Mouse (Mus musculus): Measurements from ENCODE around the gene Kctd11. TPM values are rescaled to one million over a fixed set of nuclear protein-coding genes. Genes with fewer than 3 reads are reported as not detected.
A peak's percentile ranks its signal among the peaks of the same experiment; 100 is the strongest.

Kctd11 gene
- polyA plus RNA-seq, 1 experiment from 2014 or later, result 6.4 TPM

- Histone ChIP-seq H3K9ac (ENCODE audit: low read depth, low read length) (no peak overlapping the region), H3K27ac (ENCODE audit: low read depth, low read length) (no peak overlapping the region), H3K27me3 (ENCODE audit: control insufficient read depth, insufficient read depth, low read length) (no peaks in the 10 kb centered on the region), H3K4me2 (replicated peaks; ENCODE audit: low read depth, low read length) (no peak overlapping the region), H3K4me3 (ENCODE audit: low read length) (no peak overlapping the region), H3K4me1 (ENCODE audit: control insufficient read depth, insufficient read depth, low read length) (peaks cover 8% of the 10 kb centered on the region; the same call in 1 of the 2 replicates), H3K9me3 (ENCODE audit: control insufficient read depth, low read length) (no peaks in the 10 kb centered on the region), H3K36me3 (ENCODE audit: control insufficient read depth, insufficient read depth, low read length) (peaks cover 43% of the 10 kb centered on the region)
- no peak for ATAC-seq (ENCODE audit: low FRiP score, low TSS enrichment)
- WGBS, result 93% methylated on average over 15 of the region's 15 CpGs
Observed at GRCm38 (mm10) chr11:69849884-69850283, 31.3 kb downstream of the Kctd11 start.

- H3K27ac ChIP-seq (ENCODE audit: low read depth, low read length), result no peak overlapping the region
- H3K4me2 ChIP-seq (replicated peaks; ENCODE audit: low read depth, low read length), result no peak overlapping the region
- H3K9me3 ChIP-seq (ENCODE audit: control insufficient read depth, low read length), result no peaks in the 10 kb centered on the region
- WGBS, result 85% methylated on average over 9 of the region's 9 CpGs
- H3K4me1 ChIP-seq (ENCODE audit: control insufficient read depth, insufficient read depth, low read length), result peaks cover 8% of the 10 kb centered on the region; the same call in 1 of the 2 replicates
- no peak overlapping the region for H3K9ac ChIP-seq (ENCODE audit: low read depth, low read length)
- no peak overlapping the region for H3K4me3 ChIP-seq (ENCODE audit: low read length)
- peaks cover 43% of the 10 kb centered on the region for H3K36me3 ChIP-seq (ENCODE audit: control insufficient read depth, insufficient read depth, low read length)
- no peak for ATAC-seq (ENCODE audit: low FRiP score, low TSS enrichment)
- no peaks in the 10 kb centered on the region for H3K27me3 ChIP-seq (ENCODE audit: control insufficient read depth, insufficient read depth, low read length)
Observed at GRCm38 (mm10) chr11:69849128-69849527, 32.1 kb downstream of the Kctd11 start.

DNA sequence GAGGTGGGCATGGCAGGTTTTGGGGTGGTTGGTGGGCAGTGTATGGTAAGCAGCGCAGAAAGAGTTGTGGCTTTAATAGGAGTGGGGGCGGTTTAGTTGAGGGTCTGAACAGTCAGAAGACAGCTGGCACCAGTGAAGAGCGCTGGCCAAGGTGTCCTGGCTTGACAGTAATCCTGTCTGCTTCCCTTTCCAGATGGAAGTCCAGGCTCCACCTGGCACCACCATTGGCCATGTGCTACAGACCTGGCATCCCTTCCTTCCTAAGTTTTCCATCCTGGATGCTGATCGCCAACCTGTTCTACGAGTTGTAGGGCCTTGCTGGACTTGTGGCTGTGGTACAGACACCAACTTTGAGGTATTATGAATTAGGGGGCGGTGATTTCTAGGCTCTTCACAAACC, 33.2 kb downstream of the Kctd11 start:
- no peaks in the 10 kb centered on the region for H3K27me3 ChIP-seq (ENCODE audit: control insufficient read depth, insufficient read depth, low read length)
- no peaks in the 10 kb centered on the region for H3K9me3 ChIP-seq (ENCODE audit: control insufficient read depth, low read length)
- 97% methylated on average over 6 of the region's 6 CpGs for WGBS
- peaks cover 43% of the 10 kb centered on the region for H3K36me3 ChIP-seq (ENCODE audit: control insufficient read depth, insufficient read depth, low read length)
- no peak overlapping the region for H3K27ac ChIP-seq (ENCODE audit: low read depth, low read length)
- no peak overlapping the region for H3K9ac ChIP-seq (ENCODE audit: low read depth, low read length)
- peak overlapping the region; percentile 82; the same call in 1 of the 2 replicates for H3K4me2 ChIP-seq (replicated peaks; ENCODE audit: low read depth, low read length)
- peaks cover 8% of the 10 kb centered on the region; the same call in 1 of the 2 replicates for H3K4me1 ChIP-seq (ENCODE audit: control insufficient read depth, insufficient read depth, low read length)
- ATAC-seq (ENCODE audit: low FRiP score, low TSS enrichment), result no peak
- H3K4me3 ChIP-seq (ENCODE audit: low read length), result peak overlapping the region; percentile 80; the same call in 1 of the 2 replicates

DNA sequence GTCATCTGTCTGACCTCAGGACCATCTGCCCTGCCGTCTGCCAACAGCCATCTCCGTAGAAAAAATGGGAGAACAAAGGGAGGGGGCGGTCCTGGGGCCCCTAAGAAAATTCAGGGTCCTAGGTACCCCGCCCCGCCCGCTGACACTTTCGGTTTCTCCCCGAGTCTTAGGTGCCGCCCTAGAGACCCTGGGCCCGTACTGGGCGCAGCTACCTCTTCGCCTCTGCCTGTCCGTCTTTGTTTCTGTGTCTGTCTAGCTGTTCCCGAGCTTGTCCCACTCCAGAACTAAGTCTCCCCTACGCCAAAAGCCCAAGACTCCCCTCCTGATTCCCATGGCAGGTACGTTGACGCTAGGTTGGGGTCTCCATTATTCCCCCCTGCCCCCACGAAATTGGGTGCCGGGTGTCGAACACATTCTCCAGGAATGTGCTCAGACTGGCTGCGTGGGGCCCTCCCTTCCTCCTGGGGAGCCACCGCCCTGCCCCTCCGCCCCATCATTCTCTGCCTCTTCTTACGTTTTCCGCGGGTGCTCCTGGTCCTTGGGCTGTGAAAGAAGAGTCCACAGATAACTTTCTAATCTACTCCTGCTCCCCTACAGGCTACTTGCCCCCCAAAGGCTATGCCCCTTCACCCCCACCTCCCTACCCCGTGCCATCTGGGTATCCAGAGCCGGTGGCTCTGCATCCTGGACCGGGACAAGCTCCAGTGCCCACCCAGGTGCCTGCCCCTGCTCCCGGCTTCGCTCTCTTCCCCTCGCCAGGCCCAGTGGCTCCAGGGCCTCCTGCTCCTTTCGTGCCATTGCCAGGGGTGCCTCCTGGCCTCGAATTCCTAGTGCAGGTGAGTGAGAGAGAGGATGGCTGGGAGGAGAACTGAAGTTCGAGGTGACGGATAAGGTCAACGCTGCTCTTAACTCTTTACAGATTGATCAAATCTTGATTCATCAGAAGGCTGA, 34.2 kb downstream of the Kctd11 start:
- 7% methylated on average over 37 of the region's 37 CpGs for WGBS
- Histone ChIP-seq H3K9ac (ENCODE audit: low read depth, low read length) (peak overlapping the region; percentile 86), H3K9me3 (ENCODE audit: control insufficient read depth, low read length) (no peaks in the 10 kb centered on the region), H3K27me3 (ENCODE audit: control insufficient read depth, insufficient read depth, low read length) (no peaks in the 10 kb centered on the region), H3K4me2 (replicated peaks; ENCODE audit: low read depth, low read length) (peak overlapping the region; percentile 82), H3K36me3 (ENCODE audit: control insufficient read depth, insufficient read depth, low read length) (peaks cover 39% of the 10 kb centered on the region), H3K27ac (ENCODE audit: low read depth, low read length) (peak overlapping the region; percentile 97), H3K4me3 (ENCODE audit: low read length) (peak overlapping the region; percentile 80), H3K4me1 (ENCODE audit: control insufficient read depth, insufficient read depth, low read length) (peaks cover 8% of the 10 kb centered on the region; the same call in 1 of the 2 replicates)
- ATAC-seq (ENCODE audit: low FRiP score, low TSS enrichment), result peak; percentile 45

DNA sequence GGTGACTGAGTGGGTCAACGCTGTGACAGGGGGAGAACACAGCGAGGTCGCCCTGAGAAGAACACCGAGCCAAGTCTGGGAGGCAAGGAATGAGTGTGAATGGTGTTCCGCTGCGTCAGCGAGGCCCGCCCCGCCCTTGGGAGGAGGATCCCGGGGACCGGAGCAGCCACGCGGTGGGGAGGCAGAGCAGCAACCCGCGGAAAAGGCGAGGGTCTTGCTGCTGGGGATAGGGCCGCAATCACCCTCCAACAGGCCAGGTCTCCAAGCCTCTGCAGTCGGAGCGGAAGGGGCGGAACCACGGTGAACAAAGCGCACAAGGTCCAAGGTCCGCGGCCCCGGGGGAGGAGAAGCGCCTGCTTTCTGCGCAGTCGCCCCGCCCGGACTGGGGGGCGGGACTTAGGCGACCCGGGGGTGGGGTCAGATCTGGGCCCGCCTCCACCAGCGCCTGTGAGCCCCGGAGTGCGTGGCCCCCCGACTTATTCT, 35.0 kb downstream of the Kctd11 start, which contains the start of gene Plscr3:
TSS of gene Plscr3 (plus strand) at position 179 of the 483 bp plus-strand sequence.
- Histone ChIP-seq H3K27ac (ENCODE audit: low read depth, low read length) (peak within 1 kb of the TSS; percentile 97), H3K4me2 (replicated peaks; ENCODE audit: low read depth, low read length) (peak within 1 kb of the TSS; percentile 82), H3K27me3 (ENCODE audit: control insufficient read depth, insufficient read depth, low read length) (no peaks in the 10 kb centered on the region), H3K9me3 (ENCODE audit: control insufficient read depth, low read length) (no peaks in the 10 kb centered on the region), H3K4me3 (ENCODE audit: low read length) (peak within 1 kb of the TSS; percentile 80), H3K9ac (ENCODE audit: low read depth, low read length) (peak within 1 kb of the TSS; percentile 86), H3K4me1 (ENCODE audit: control insufficient read depth, insufficient read depth, low read length) (peaks cover 8% of the 10 kb centered on the region; the same call in 1 of the 2 replicates), H3K36me3 (ENCODE audit: control insufficient read depth, insufficient read depth, low read length) (peaks cover 32% of the 10 kb centered on the region)
- under 1% methylated on average over 38 of the region's 38 CpGs for WGBS
- peak; percentile 94 for ATAC-seq (ENCODE audit: low FRiP score, low TSS enrichment)

DNA sequence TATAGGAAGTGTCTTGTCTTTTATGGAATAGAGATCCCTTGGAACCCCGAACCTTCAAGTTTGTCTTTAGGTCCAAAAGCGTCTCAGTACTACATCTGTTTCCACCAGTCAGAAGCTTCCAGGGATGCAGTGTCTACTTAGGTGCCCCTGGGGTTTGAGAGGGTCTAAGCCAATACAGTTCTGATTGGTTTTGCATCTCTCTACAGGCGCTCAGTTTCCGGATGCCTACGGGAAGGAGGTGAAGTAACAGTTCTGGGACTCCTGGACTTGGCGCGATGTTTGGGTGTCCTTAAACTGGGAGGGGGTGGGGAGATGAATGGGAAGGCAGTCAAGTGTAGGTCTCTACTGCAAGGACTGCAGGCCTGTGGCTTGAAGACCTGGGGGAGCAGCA, 42.5 kb downstream of the Kctd11 start:
- no peak for ATAC-seq (ENCODE audit: low FRiP score, low TSS enrichment)
- no peaks in the 10 kb centered on the region for H3K9me3 ChIP-seq (ENCODE audit: control insufficient read depth, low read length)
- WGBS, result 2% methylated on average over 7 of the region's 7 CpGs
- peak overlapping the region; percentile 83 for H3K27ac ChIP-seq (ENCODE audit: low read depth, low read length)
- H3K4me1 ChIP-seq (ENCODE audit: control insufficient read depth, insufficient read depth, low read length), result peaks cover 42% of the 10 kb centered on the region
- no peaks in the 10 kb centered on the region for H3K36me3 ChIP-seq (ENCODE audit: control insufficient read depth, insufficient read depth, low read length)
- H3K27me3 ChIP-seq (ENCODE audit: control insufficient read depth, insufficient read depth, low read length), result 0 out of 2 replicates have a peak, but pooled peaks cover 2% of the 10 kb centered on the region
- peak overlapping the region; percentile 73 for H3K4me3 ChIP-seq (ENCODE audit: low read length)
- peak overlapping the region; percentile 98 for H3K4me2 ChIP-seq (replicated peaks; ENCODE audit: low read depth, low read length)
- H3K9ac ChIP-seq (ENCODE audit: low read depth, low read length), result peak overlapping the region; percentile 63

- Histone ChIP-seq H3K9ac (ENCODE audit: low read depth, low read length) (peak within 1 kb of the TSS; percentile 79), H3K27me3 (ENCODE audit: control insufficient read depth, insufficient read depth, low read length) (0 out of 2 replicates have a peak, but pooled peaks cover 2% of the 10 kb centered on the region), H3K4me2 (replicated peaks; ENCODE audit: low read depth, low read length) (peak within 1 kb of the TSS; percentile 98), H3K27ac (ENCODE audit: low read depth, low read length) (peak within 1 kb of the TSS; percentile 83), H3K4me1 (ENCODE audit: control insufficient read depth, insufficient read depth, low read length) (peaks cover 46% of the 10 kb centered on the region), H3K9me3 (ENCODE audit: control insufficient read depth, low read length) (no peaks in the 10 kb centered on the region), H3K36me3 (ENCODE audit: control insufficient read depth, insufficient read depth, low read length) (peaks cover 4% of the 10 kb centered on the region; the same call in 1 of the 2 replicates), H3K4me3 (ENCODE audit: low read length) (peak within 1 kb of the TSS; percentile 73)
- WGBS, result under 1% methylated on average over 34 of the region's 34 CpGs
- ATAC-seq (ENCODE audit: low FRiP score, low TSS enrichment), result peak; percentile 90
Observed at GRCm38 (mm10) chr11:69837952-69838713, 43.1 kb downstream of the Kctd11 start, which contains the start of gene Tmem256. TSS of gene Tmem256 (plus strand) at chr11:69838514.

- no peaks in the 10 kb centered on the region for H3K9me3 ChIP-seq (ENCODE audit: control insufficient read depth, low read length)
- 0% methylated on average over 24 of the region's 32 CpGs for WGBS
- peak within 1 kb of the TSS; percentile 98 for H3K4me2 ChIP-seq (replicated peaks; ENCODE audit: low read depth, low read length)
- ATAC-seq (ENCODE audit: low FRiP score, low TSS enrichment), result no peak
- H3K36me3 ChIP-seq (ENCODE audit: control insufficient read depth, insufficient read depth, low read length), result peaks cover 10% of the 10 kb centered on the region; the same call in 1 of the 2 replicates
- H3K9ac ChIP-seq (ENCODE audit: low read depth, low read length), result peak within 1 kb of the TSS; percentile 79
- peaks cover 46% of the 10 kb centered on the region for H3K4me1 ChIP-seq (ENCODE audit: control insufficient read depth, insufficient read depth, low read length)
- H3K27me3 ChIP-seq (ENCODE audit: control insufficient read depth, insufficient read depth, low read length), result 0 out of 2 replicates have a peak, but pooled peaks cover 2% of the 10 kb centered on the region
- H3K27ac ChIP-seq (ENCODE audit: low read depth, low read length), result peak within 1 kb of the TSS; percentile 83
- H3K4me3 ChIP-seq (ENCODE audit: low read length), result peak within 1 kb of the TSS; percentile 73
Observed at GRCm38 (mm10) chr11:69837604-69837951, 43.6 kb downstream of the Kctd11 start, which contains the start of gene Nlgn2. TSS of gene Nlgn2 (minus strand) at chr11:69837784.

All from kidney, embryonic 14.5 days (tissue).